Mouse (Mus musculus) C2C12 (cell line): ENCODE results near the gene Bsx. TPM values are rescaled to one million over a fixed set of nuclear protein-coding genes. Genes with fewer than 3 reads are reported as not detected.

ENCODE experiments used
- H3K27me3 ChIP-seq: one replicate; pipeline ENCODE4 v1.6.1; 2011; ENCODE audit not compliant: control insufficient read depth, insufficient read depth, insufficient read length
- H3K36me3 ChIP-seq: one replicate; pipeline ENCODE4 v1.6.1; 2011; ENCODE audit not compliant: control insufficient read depth, insufficient read depth
- H3K4me3 ChIP-seq: one replicate; pipeline ENCODE4 v1.5.1; 2011; ENCODE audit warnings: mild to moderate bottlenecking, control low read depth; ENCODE audit not compliant: poor library complexity, insufficient read depth, severe bottlenecking
- H3K79me2 ChIP-seq: one replicate; pipeline ENCODE4 v1.6.1; 2011; ENCODE audit not compliant: control insufficient read depth, insufficient read depth
- H3K79me3 ChIP-seq: one replicate; pipeline ENCODE4 v1.6.1; 2011; ENCODE audit warnings: low read depth, control low read depth
- H3ac ChIP-seq: one replicate; pipeline ENCODE3; 2011; ENCODE audit warnings: low read depth; ENCODE audit not compliant: control insufficient read depth, insufficient read length
- CEBPB ChIP-seq: IDR thresholded peaks from one replicate; pipeline ENCODE4 v1.6.1; 2011; ENCODE audit warnings: low read depth, mild to moderate bottlenecking, control low read depth, moderate library complexity
- CTCF ChIP-seq: IDR thresholded peaks from one replicate; pipeline ENCODE4 v1.5.1; 2011; ENCODE audit not compliant: control insufficient read depth, insufficient read depth, insufficient read length
- FOSL1 ChIP-seq: IDR thresholded peaks from one replicate; pipeline ENCODE4 v1.8.0; 2011; ENCODE audit warnings: mild to moderate bottlenecking, low read length; ENCODE audit not compliant: poor library complexity, insufficient read depth, severe bottlenecking
- MAX ChIP-seq: IDR thresholded peaks from one replicate; pipeline ENCODE4 v1.6.1; 2011; ENCODE audit warnings: mild to moderate bottlenecking, control low read depth
- MYOD1 ChIP-seq: IDR thresholded peaks from one replicate; pipeline ENCODE4 v1.6.1; 2011; ENCODE audit warnings: low read depth; ENCODE audit not compliant: control insufficient read depth, insufficient read length
- MYOG ChIP-seq: IDR thresholded peaks from one replicate; pipeline ENCODE4 v1.6.1; 2011; ENCODE audit not compliant: control insufficient read depth, insufficient read length; ENCODE audit errors: extremely low read depth
- USF1 ChIP-seq: IDR thresholded peaks from one replicate; pipeline ENCODE4 v1.6.1; 2011; ENCODE audit warnings: low read depth, mild to moderate bottlenecking, control low read depth, moderate library complexity
- polyA plus RNA-seq: library from polyadenylated mRNA; unstranded; fragments of >200 nt; fragmentation: generic; extraction: Trizol; gene quantifications from one replicate; pipeline ENCODE4 v1.2.1, GENCODE M21; 2012; ENCODE audit warnings: missing spikeins

The Bsx gene
- polyA plus RNA-seq, 1 experiment = not detected

- Histone ChIP-seq H3K79me3 (no peaks in the 10 kb centered on the region), H3K36me3 (no peaks in the 10 kb centered on the region), H3K79me2 (no peaks in the 10 kb centered on the region), H3ac (no peak overlapping the region), H3K27me3 (peaks cover 78% of the 10 kb centered on the region), H3K4me3 (no peak overlapping the region)
- TF ChIP-seq MAX (no peak), MYOG (no peak), MYOD1 (no peak)
These were observed 1.0 kb downstream of the Bsx start for GRCm38 (mm10) chr9:40874961-40875360.

- TF ChIP-seq FOSL1 = no peak
- no peak for TF ChIP-seq USF1
- no peak for TF ChIP-seq MYOG
- TF ChIP-seq MYOD1 = no peak
- no peak for TF ChIP-seq CTCF
- TF ChIP-seq MAX = no peak
- TF ChIP-seq CEBPB = no peak
These were observed 1.5 kb downstream of the Bsx start for GRCm38 (mm10) chr9:40875431-40875830.

GRCm38 (mm10) chr9:40876164-40876563 lies 2.2 kb downstream of the Bsx start:
- no peak overlapping the region for H3ac ChIP-seq
- no peaks in the 10 kb centered on the region for H3K79me2 ChIP-seq

More at GRCm38 (mm10) chr9:40875431-40875830, 1.5 kb downstream of the Bsx start:
- H3K79me3 ChIP-seq = no peaks in the 10 kb centered on the region
- no peaks in the 10 kb centered on the region for H3K79me2 ChIP-seq
- H3K4me3 ChIP-seq = no peak overlapping the region
- H3K36me3 ChIP-seq = no peaks in the 10 kb centered on the region
- H3K27me3 ChIP-seq = peaks cover 75% of the 10 kb centered on the region
- H3ac ChIP-seq = no peak overlapping the region

GRCm38 (mm10) chr9:40876693-40877092 lies 2.8 kb downstream of the Bsx start:
- H3K79me2 ChIP-seq = no peaks in the 10 kb centered on the region
- H3ac ChIP-seq = no peak overlapping the region
- peaks cover 71% of the 10 kb centered on the region for H3K27me3 ChIP-seq
- H3K4me3 ChIP-seq = no peak overlapping the region
- no peaks in the 10 kb centered on the region for H3K36me3 ChIP-seq
- TF ChIP-seq CEBPB (no peak), MYOG (no peak), USF1 (no peak), FOSL1 (no peak), MAX (no peak), CTCF (no peak), MYOD1 (no peak)
- H3K79me3 ChIP-seq = no peaks in the 10 kb centered on the region

More at GRCm38 (mm10) chr9:40876164-40876563, 2.2 kb downstream of the Bsx start:
- Histone ChIP-seq H3K27me3 (peaks cover 76% of the 10 kb centered on the region), H3K36me3 (no peaks in the 10 kb centered on the region), H3K4me3 (no peak overlapping the region), H3K79me3 (no peaks in the 10 kb centered on the region)
- TF ChIP-seq MAX = no peak
- no peak for TF ChIP-seq MYOD1
- TF ChIP-seq CTCF = no peak
- no peak for TF ChIP-seq FOSL1
- no peak for TF ChIP-seq CEBPB

GRCm38 (mm10) chr9:40877146-40877880 lies 3.4 kb downstream of the Bsx start:
- TF ChIP-seq CTCF (no peak), FOSL1 (no peak), CEBPB (no peak), MYOG (no peak), USF1 (no peak), MAX (no peak), MYOD1 (no peak)
- Histone ChIP-seq H3K4me3 (no peak overlapping the region), H3ac (no peak overlapping the region), H3K36me3 (no peaks in the 10 kb centered on the region), H3K79me2 (no peaks in the 10 kb centered on the region), H3K79me3 (no peaks in the 10 kb centered on the region), H3K27me3 (peaks cover 67% of the 10 kb centered on the region)

- H3K4me3 ChIP-seq = no peak overlapping the region
These were observed 3.9 kb downstream of the Bsx start for GRCm38 (mm10) chr9:40877881-40878235.

More at GRCm38 (mm10) chr9:40877881-40878235, 3.9 kb downstream of the Bsx start:
- Histone ChIP-seq H3K79me2 (no peaks in the 10 kb centered on the region), H3K79me3 (no peaks in the 10 kb centered on the region), H3ac (no peak overlapping the region), H3K36me3 (no peaks in the 10 kb centered on the region), H3K27me3 (peaks cover 62% of the 10 kb centered on the region)
- no peak for TF ChIP-seq MYOD1
- TF ChIP-seq FOSL1 = no peak
- TF ChIP-seq CEBPB = no peak
- TF ChIP-seq CTCF = no peak
- TF ChIP-seq USF1 = no peak
- no peak for TF ChIP-seq MAX
- no peak for TF ChIP-seq MYOG
